ENCODE assay signal across 6 mouse cellular contexts in genomic region chr9:72642756-72643447, GRCm38 (mm10). TPM values are rescaled to one million over a fixed set of nuclear protein-coding genes. Genes with fewer than 3 reads are reported as not detected.
DNase-seq lines count a peak whose midpoint lies in the region; ATAC-seq and TF ChIP-seq lines count a peak whose summit lies in the region.
"Not testable (repeated sequence)": the region's sequence is repeated elsewhere in the genome, so short reads cannot be mapped to it uniquely, and the experiment has no call there.

No protein-coding gene starts in this region.

- TF ChIP-seq EP300 in ES-Bruce4 (IDR thresholded peaks at IDR 0.05; ENCODE audit: insufficient read depth, low read depth, low read length); heart, adult 2 months (IDR thresholded peaks at IDR 0.05; ENCODE audit: insufficient read depth, low read depth, low read length): not testable (repeated sequence)

- TF ChIP-seq POLR2A in ES-Bruce4 (IDR thresholded peaks at IDR 0.05; ENCODE audit: insufficient read depth, low read length); heart, adult 2 months (IDR thresholded peaks at IDR 0.05; ENCODE audit: insufficient read depth, low read depth, low read length): not testable (repeated sequence)

- not testable (repeated sequence) for H3K27me3 ChIP-seq in ES-Bruce4 (ENCODE audit: control insufficient read depth, insufficient read depth, low read length, poor library complexity, severe bottlenecking); forebrain, embryonic 10.5 days (ENCODE audit: poor library complexity, severe bottlenecking); heart, adult 2 months (ENCODE audit: control insufficient read depth, insufficient read depth, low read length); limb, embryonic 10.5 days (ENCODE audit: low read depth, poor library complexity, severe bottlenecking); lung, embryonic 15.5 days

- intact Hi-C loops in heart, adult 2 months (cut with DNase I) = not testable (repeated sequence)

- DNase-seq in ZHBTc4 (ENCODE audit: low read depth, low spot score) = peak; percentile 45
- not testable (repeated sequence) for DNase-seq in forebrain, embryonic 10.5 days (ENCODE audit: extremely low spot score, low spot score); heart, adult 2 months; limb, embryonic 10.5 days (ENCODE audit: low spot score)

- peak overlapping the region; percentile 80 for H3K27ac ChIP-seq in ES-Bruce4 (ENCODE audit: insufficient read depth, low read length)
- H3K27ac ChIP-seq in forebrain, embryonic 10.5 days = 0 out of 2 replicates have a peak overlapping the region, but pooled peaks have one; percentile 30
- H3K27ac ChIP-seq in heart, adult 2 months = peak overlapping the region; percentile 57; the same call in 1 of the 2 replicates
- peak overlapping the region; percentile 74; the same call in 1 of the 2 replicates for H3K27ac ChIP-seq in limb, embryonic 10.5 days
- H3K27ac ChIP-seq in lung, embryonic 15.5 days = peak overlapping the region; percentile 68; the same call in 1 of the 2 replicates

- peak overlapping the region; percentile 41; the same call in 1 of the 2 replicates for H3K9ac ChIP-seq in ES-Bruce4 (ENCODE audit: low read depth, poor library complexity, severe bottlenecking)
- H3K9ac ChIP-seq in heart, adult 2 months (ENCODE audit: low read depth, low read length); lung, embryonic 15.5 days: not testable (repeated sequence)

- TF ChIP-seq CTCF in ES-Bruce4 (IDR thresholded peaks at IDR 0.05; ENCODE audit: low read depth, low read length); heart, adult 2 months (IDR thresholded peaks at IDR 0.05): not testable (repeated sequence)

- not testable (repeated sequence) for H3K79me2 ChIP-seq in heart, adult 2 months (replicated peaks; ENCODE audit: control insufficient read depth, insufficient read depth, low read length)

- ATAC-seq in lung, embryonic 15.5 days (ENCODE audit: borderline replicate concordance, extremely low read depth, low FRiP score, low TSS enrichment) = not testable (repeated sequence)

- not testable (repeated sequence) for H3K36me3 ChIP-seq in ES-Bruce4 (ENCODE audit: control insufficient read depth, insufficient read depth, low read length, poor library complexity, severe bottlenecking); forebrain, embryonic 10.5 days (replicated peaks); heart, adult 2 months (ENCODE audit: control insufficient read depth, insufficient read depth, low read length); limb, embryonic 10.5 days; lung, embryonic 15.5 days

- H3K9me3 ChIP-seq in ES-Bruce4 (replicated peaks; ENCODE audit: control insufficient read depth, insufficient read depth, low read length, poor library complexity, severe bottlenecking); forebrain, embryonic 10.5 days; limb, embryonic 10.5 days (replicated peaks); lung, embryonic 15.5 days: not testable (repeated sequence)

- H3K4me3 ChIP-seq in ES-Bruce4 (ENCODE audit: low read depth, low read length); forebrain, embryonic 10.5 days; heart, adult 2 months; limb, embryonic 10.5 days; lung, embryonic 15.5 days: not testable (repeated sequence)

- H3K4me1 ChIP-seq in ES-Bruce4 (ENCODE audit: control insufficient read depth, insufficient read depth, low read length) = not testable (repeated sequence)
- H3K4me1 ChIP-seq in forebrain, embryonic 10.5 days = peaks cover 48% of the 10 kb centered on the region
- H3K4me1 ChIP-seq in heart, adult 2 months (ENCODE audit: control insufficient read depth, insufficient read depth, low read length) = peaks cover 12% of the 10 kb centered on the region
- peaks cover 40% of the 10 kb centered on the region for H3K4me1 ChIP-seq in limb, embryonic 10.5 days
- peaks cover 41% of the 10 kb centered on the region for H3K4me1 ChIP-seq in lung, embryonic 15.5 days

- 95% methylated on average over 4 of the region's 4 CpGs for WGBS in forebrain, embryonic 10.5 days
- WGBS in heart, adult 2 months = 96% methylated on average over 4 of the region's 4 CpGs
- 91% methylated on average over 4 of the region's 4 CpGs for WGBS in limb, embryonic 10.5 days
- 82% methylated on average over 4 of the region's 4 CpGs for WGBS in lung, embryonic 15.5 days

- H3K4me2 ChIP-seq in lung, embryonic 15.5 days = not testable (repeated sequence)

RNA-seq across cellular contexts. Expression of gene Nedd4, which starts 19.2 kb away (rescaled TPM):
- polyA plus RNA-seq in ES-Bruce4 (2011; ENCODE audit: insufficient read depth, insufficient read length, low read depth, missing spikeins) = 1,167 and 1,184 TPM in 2 replicates
- polyA plus RNA-seq in forebrain, embryonic 10.5 days (2016; fragmentation: Nextera tagmentation; extraction: Ambion mirVana) = 634 and 643 TPM in 2 replicates
- 100 to 1,000 TPM; 317 to 357 TPM for total RNA-seq in heart, adult 2 months (2021)
- polyA plus RNA-seq in heart, adult 2 months (2012; rRNA removed) = 129 and 289 TPM in 2 replicates
- polyA plus RNA-seq in limb, embryonic 10.5 days (2016; fragmentation: Nextera tagmentation; extraction: Ambion mirVana) = 565 and 690 TPM in 2 replicates
- polyA plus RNA-seq in lung, embryonic 15.5 days (2015; fragmentation: Nextera tagmentation; extraction: Ambion mirVana) = 660 and 677 TPM in 2 replicates

Comparison
In these comparisons a context has a peak if more than half of its experiments do, and no peak if none do; other contexts are left out.
1. H3K27ac ChIP-seq: peak in every context shown above with its lines; median percentile 80 in ES-Bruce4; 74 in limb, embryonic 10.5 days; 68 in lung, embryonic 15.5 days; 57 in heart, adult 2 months; 30 in forebrain, embryonic 10.5 days.